Mouse (Mus musculus) heart, embryonic 10.5 days (tissue): ENCODE measurements at regions not wholly inside any gene's neighbourhood (a gene's known extent, or its start where the extent isn't known, plus 50 kb on each side); places are given as distances from the start of the nearest gene placed in this dataset.

Source experiments
- DNase-seq: peaks from one replicate; pipeline ENCODE4 v3.0.0-alpha.2; 2017; ENCODE audit warnings: low spot score
- H3K27ac ChIP-seq: fragments of 300-500 bp; sonication (generic); 2 replicates; pipeline ENCODE4 v1.5.1; 2016; ENCODE audit warnings: mild to moderate bottlenecking
- H3K27me3 ChIP-seq: fragments of 300-500 bp; sonication (generic); 2 replicates; pipeline ENCODE4 v1.6.1; 2016; ENCODE audit warnings: mild to moderate bottlenecking; ENCODE audit not compliant: poor library complexity, insufficient read depth, severe bottlenecking
- H3K36me3 ChIP-seq: fragments of 300-500 bp; sonication (generic); 2 replicates; pipeline ENCODE4 v1.6.1; 2016; ENCODE audit warnings: mild to moderate bottlenecking, moderate library complexity
- H3K4me1 ChIP-seq: fragments of 300-500 bp; sonication (generic); 2 replicates; pipeline ENCODE4 v1.6.1; 2016; ENCODE audit warnings: mild to moderate bottlenecking
- H3K4me3 ChIP-seq: fragments of 300-500 bp; sonication (generic); 2 replicates; pipeline ENCODE4 v1.5.1; 2016; ENCODE audit warnings: mild to moderate bottlenecking, moderate library complexity
- H3K9me3 ChIP-seq: fragments of 300-500 bp; sonication (generic); 2 replicates; pipeline ENCODE4 v1.6.1; 2016; ENCODE audit warnings: mild to moderate bottlenecking, moderate library complexity
- WGBS: fragments of 180-500 bp; shearing (Covaris S2); methylation state at CpG from one replicate; pipeline ENCODE4 v1.1.7; 2016; 5-methylcytosine and 5-hydroxymethylcytosine counted together

- DNase-seq: no peak
- 57% methylated on average over 1 of the region's 1 CpGs for WGBS
- H3K4me1 ChIP-seq: no peaks in the 10 kb centered on the region
- H3K27me3 ChIP-seq: no peaks in the 10 kb centered on the region
- H3K9me3 ChIP-seq: no peaks in the 10 kb centered on the region
- H3K27ac ChIP-seq: no peak overlapping the region
- no peak overlapping the region for H3K4me3 ChIP-seq
- H3K36me3 ChIP-seq: no peaks in the 10 kb centered on the region
Measured at GRCm38 (mm10) chr8:31518903-31519302, 1909.6 kb upstream of the 5930422O12Rik start.

DNA sequence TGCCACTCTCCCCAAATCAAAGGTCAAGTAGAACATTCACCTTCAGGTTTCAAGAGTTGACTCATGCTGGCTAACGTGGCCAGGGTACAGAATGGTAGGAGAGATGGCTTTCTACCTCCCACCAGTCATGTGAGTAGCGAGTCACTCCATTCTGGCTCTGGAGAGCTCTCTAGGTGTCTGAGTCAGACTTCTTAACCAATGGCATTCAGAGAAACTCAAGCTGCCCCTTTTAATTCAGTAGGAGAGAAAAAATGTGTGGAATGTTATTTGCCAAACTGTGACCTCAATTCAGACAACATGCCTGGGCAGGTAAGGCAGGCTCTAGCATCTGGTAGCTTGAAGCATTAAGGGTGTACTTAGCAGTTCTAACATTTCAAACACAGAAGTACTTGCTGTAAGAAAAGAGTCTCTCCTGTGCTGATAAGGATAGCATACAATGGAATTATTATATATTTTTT lies 1907.5 kb upstream of the 5930422O12Rik start:
- no peak overlapping the region for H3K4me3 ChIP-seq
- WGBS: 45% methylated on average over 2 of the region's 2 CpGs
- no peaks in the 10 kb centered on the region for H3K4me1 ChIP-seq
- no peak for DNase-seq
- no peaks in the 10 kb centered on the region for H3K27me3 ChIP-seq
- no peaks in the 10 kb centered on the region for H3K36me3 ChIP-seq
- H3K27ac ChIP-seq: no peak overlapping the region
- H3K9me3 ChIP-seq: no peaks in the 10 kb centered on the region

DNA sequence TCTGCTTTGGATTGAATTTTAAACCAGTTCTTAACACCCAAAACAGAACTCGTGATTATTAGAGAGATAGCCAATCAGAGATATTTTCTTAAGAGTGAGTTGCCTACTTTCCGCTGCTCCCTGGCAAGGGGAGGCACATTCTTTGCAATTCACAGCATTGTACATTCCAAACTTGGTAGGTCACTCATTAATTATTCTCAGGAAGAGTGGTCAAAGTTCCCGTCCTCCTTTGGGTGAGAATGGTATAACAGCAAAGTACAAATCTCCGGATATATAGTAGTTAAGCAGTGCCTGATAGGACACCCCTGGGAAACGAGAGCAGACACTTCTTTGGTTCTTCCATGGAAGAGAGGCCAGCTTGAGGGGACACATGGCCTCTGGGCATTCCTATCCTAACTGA lies 1903.4 kb upstream of the 5930422O12Rik start:
- no peaks in the 10 kb centered on the region for H3K4me1 ChIP-seq
- no peak for DNase-seq
- H3K27ac ChIP-seq: no peak overlapping the region
- H3K27me3 ChIP-seq: no peaks in the 10 kb centered on the region
- no peak overlapping the region for H3K4me3 ChIP-seq
- no peaks in the 10 kb centered on the region for H3K9me3 ChIP-seq
- no peaks in the 10 kb centered on the region for H3K36me3 ChIP-seq
- 54% methylated on average over 5 of the region's 5 CpGs for WGBS

GRCm38 (mm10) chr8:31539251-31539650 lies 1889.3 kb upstream of the 5930422O12Rik start:
- Histone ChIP-seq H3K4me1 (peaks cover 6% of the 10 kb centered on the region; the same call in 1 of the 2 replicates), H3K9me3 (no peaks in the 10 kb centered on the region), H3K27me3 (no peaks in the 10 kb centered on the region), H3K27ac (no peak overlapping the region), H3K4me3 (no peak overlapping the region), H3K36me3 (no peaks in the 10 kb centered on the region)
- 85% methylated on average over 3 of the region's 3 CpGs for WGBS
- no peak for DNase-seq

DNA sequence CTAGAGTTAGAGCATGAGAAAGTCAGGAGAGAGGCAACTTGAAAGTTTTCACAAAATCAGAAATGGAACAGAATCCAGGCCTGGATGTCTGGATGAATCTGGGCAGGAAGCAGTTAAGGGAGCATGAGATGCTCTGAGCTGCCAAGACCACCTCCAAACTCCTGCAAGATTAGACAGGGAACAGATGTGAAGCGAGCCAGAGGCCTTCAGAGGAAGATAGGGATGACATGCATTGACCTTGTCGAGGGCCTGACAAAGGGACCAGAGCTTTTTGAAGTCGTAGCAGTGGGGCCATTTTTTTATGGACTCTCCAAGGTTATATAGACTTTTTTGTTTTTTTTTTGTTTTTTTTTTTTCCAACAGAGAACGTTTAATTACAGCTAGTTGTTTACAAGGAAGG lies 1886.9 kb upstream of the 5930422O12Rik start:
- DNase-seq: no peak
- H3K4me3 ChIP-seq: no peak overlapping the region
- no peak overlapping the region for H3K27ac ChIP-seq
- H3K9me3 ChIP-seq: no peaks in the 10 kb centered on the region
- no peaks in the 10 kb centered on the region for H3K27me3 ChIP-seq
- WGBS: 8% methylated on average over 4 of the region's 4 CpGs
- peaks cover 6% of the 10 kb centered on the region; the same call in 1 of the 2 replicates for H3K4me1 ChIP-seq
- H3K36me3 ChIP-seq: no peaks in the 10 kb centered on the region

- Histone ChIP-seq H3K4me1 (no peaks in the 10 kb centered on the region), H3K9me3 (no peaks in the 10 kb centered on the region), H3K36me3 (no peaks in the 10 kb centered on the region), H3K27ac (no peak overlapping the region), H3K27me3 (no peaks in the 10 kb centered on the region), H3K4me3 (no peak overlapping the region)
- DNase-seq: no peak
Measured at GRCm38 (mm10) chr8:31574136-31574535, 1854.4 kb upstream of the 5930422O12Rik start.

DNA sequence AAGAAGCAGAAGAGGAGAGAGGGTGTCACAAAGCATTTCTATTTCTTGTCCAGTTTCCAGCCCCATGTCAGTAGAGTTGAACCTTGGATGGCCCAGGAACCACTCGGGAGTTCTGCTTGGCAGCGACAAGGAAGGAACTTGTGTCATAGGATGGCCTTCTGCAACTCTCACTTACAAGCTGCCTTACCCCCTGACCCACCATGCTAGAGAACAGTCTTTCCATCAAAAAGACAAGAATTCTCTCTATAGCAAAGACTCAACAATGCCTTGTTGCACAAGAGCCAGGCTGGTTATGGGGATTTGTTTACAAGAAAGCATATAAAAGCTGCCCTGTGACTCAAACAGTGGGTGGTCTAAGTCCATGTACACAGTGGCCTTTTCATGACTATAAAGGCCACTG lies 1852.4 kb upstream of the 5930422O12Rik start:
- Histone ChIP-seq H3K4me3 (no peak overlapping the region), H3K4me1 (no peaks in the 10 kb centered on the region), H3K27me3 (no peaks in the 10 kb centered on the region), H3K36me3 (no peaks in the 10 kb centered on the region), H3K9me3 (no peaks in the 10 kb centered on the region), H3K27ac (no peak overlapping the region)
- WGBS: 81% methylated on average over 2 of the region's 2 CpGs
- no peak for DNase-seq

DNA sequence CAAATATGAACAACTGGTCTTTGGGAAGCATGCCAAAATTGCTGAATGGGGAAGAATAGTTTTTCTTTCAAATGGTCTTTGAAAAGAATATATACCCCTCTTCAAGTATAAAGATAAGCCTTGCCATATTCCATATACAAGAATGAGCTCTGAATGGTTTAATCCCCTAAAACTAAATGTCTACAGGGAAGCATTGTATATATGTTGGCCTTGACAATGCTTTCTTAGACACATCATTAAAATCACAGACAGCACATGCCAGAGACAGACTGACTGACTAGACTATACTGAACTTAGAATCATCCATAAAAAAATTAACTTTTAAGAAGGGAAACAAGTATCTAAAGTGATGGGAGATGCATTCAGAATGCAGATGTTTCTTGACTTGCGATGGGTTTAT lies 1843.8 kb upstream of the 5930422O12Rik start:
- DNase-seq: no peak
- no peaks in the 10 kb centered on the region for H3K4me1 ChIP-seq
- no peaks in the 10 kb centered on the region for H3K27me3 ChIP-seq
- no peaks in the 10 kb centered on the region for H3K36me3 ChIP-seq
- H3K9me3 ChIP-seq: no peaks in the 10 kb centered on the region
- H3K27ac ChIP-seq: no peak overlapping the region
- WGBS: 85% methylated on average over 1 of the region's 1 CpGs
- H3K4me3 ChIP-seq: no peak overlapping the region

DNA sequence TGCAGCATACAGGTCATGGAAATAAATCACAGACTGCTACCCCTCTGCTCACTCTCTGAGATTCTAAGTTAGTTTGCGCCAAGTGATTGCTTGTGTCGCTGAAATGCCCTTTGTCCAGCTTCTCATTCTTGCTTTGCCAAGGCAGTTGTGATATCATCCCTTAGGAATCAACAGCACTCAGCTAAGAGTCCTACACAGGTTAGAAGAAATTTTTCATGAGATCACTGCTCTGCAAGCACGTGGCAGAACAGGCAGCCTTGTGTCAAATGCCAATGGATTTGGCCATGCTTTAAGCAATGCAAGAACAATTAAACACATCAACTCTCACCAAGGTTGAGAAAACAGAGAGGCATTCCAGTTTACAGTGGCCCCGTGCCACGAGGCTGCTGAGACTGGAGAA lies 1829.0 kb upstream of the 5930422O12Rik start:
- DNase-seq: no peak

GRCm38 (mm10) chr8:31600979-31601378 lies 1827.5 kb upstream of the 5930422O12Rik start:
- no peaks in the 10 kb centered on the region for H3K36me3 ChIP-seq
- 65% methylated on average over 3 of the region's 3 CpGs for WGBS

More for the DNA sequence above, 1829.0 kb upstream of the 5930422O12Rik start:
- Histone ChIP-seq H3K27ac (no peak overlapping the region), H3K36me3 (no peaks in the 10 kb centered on the region), H3K4me3 (no peak overlapping the region), H3K27me3 (no peaks in the 10 kb centered on the region), H3K4me1 (no peaks in the 10 kb centered on the region), H3K9me3 (no peaks in the 10 kb centered on the region)
- 74% methylated on average over 5 of the region's 5 CpGs for WGBS

GRCm38 (mm10) chr8:31616501-31616900 lies 1812.0 kb upstream of the 5930422O12Rik start:
- H3K27me3 ChIP-seq: no peaks in the 10 kb centered on the region
- H3K27ac ChIP-seq: no peak overlapping the region
- WGBS: 78% methylated on average over 2 of the region's 2 CpGs
- H3K4me3 ChIP-seq: no peak overlapping the region
- no peaks in the 10 kb centered on the region for H3K36me3 ChIP-seq
- DNase-seq: no peak
- H3K4me1 ChIP-seq: no peaks in the 10 kb centered on the region
- no peaks in the 10 kb centered on the region for H3K9me3 ChIP-seq

More at GRCm38 (mm10) chr8:31600979-31601378, 1827.5 kb upstream of the 5930422O12Rik start:
- Histone ChIP-seq H3K27ac (no peak overlapping the region), H3K9me3 (no peaks in the 10 kb centered on the region), H3K4me1 (no peaks in the 10 kb centered on the region), H3K27me3 (no peaks in the 10 kb centered on the region), H3K4me3 (no peak overlapping the region)
- DNase-seq: no peak

GRCm38 (mm10) chr8:31627708-31628107 lies 1800.8 kb upstream of the 5930422O12Rik start:
- WGBS: 81% methylated on average over 2 of the region's 2 CpGs
- no peak overlapping the region for H3K27ac ChIP-seq
- H3K36me3 ChIP-seq: no peaks in the 10 kb centered on the region
- H3K4me3 ChIP-seq: no peak overlapping the region
- H3K27me3 ChIP-seq: no peaks in the 10 kb centered on the region
- DNase-seq: no peak
- H3K4me1 ChIP-seq: no peaks in the 10 kb centered on the region
- no peaks in the 10 kb centered on the region for H3K9me3 ChIP-seq

- WGBS: 86% methylated on average over 2 of the region's 2 CpGs
- DNase-seq: no peak
Measured at GRCm38 (mm10) chr8:31628146-31628545, 1800.4 kb upstream of the 5930422O12Rik start.

GRCm38 (mm10) chr8:31638417-31638816 lies 1790.1 kb upstream of the 5930422O12Rik start:
- no peaks in the 10 kb centered on the region for H3K36me3 ChIP-seq
- DNase-seq: no peak
- no peak overlapping the region for H3K4me3 ChIP-seq
- no peaks in the 10 kb centered on the region for H3K9me3 ChIP-seq
- no peak overlapping the region for H3K27ac ChIP-seq
- no peaks in the 10 kb centered on the region for H3K4me1 ChIP-seq
- no peaks in the 10 kb centered on the region for H3K27me3 ChIP-seq
- WGBS: 81% methylated on average over 3 of the region's 3 CpGs

More at GRCm38 (mm10) chr8:31628146-31628545, 1800.4 kb upstream of the 5930422O12Rik start:
- H3K9me3 ChIP-seq: no peaks in the 10 kb centered on the region
- no peaks in the 10 kb centered on the region for H3K27me3 ChIP-seq
- no peaks in the 10 kb centered on the region for H3K4me1 ChIP-seq
- H3K4me3 ChIP-seq: no peak overlapping the region
- no peaks in the 10 kb centered on the region for H3K36me3 ChIP-seq
- H3K27ac ChIP-seq: no peak overlapping the region
